Mouse (Mus musculus): ENCODE results near the gene Olfr564. TPM values are rescaled to one million over a fixed set of nuclear protein-coding genes. Genes with fewer than 3 reads are reported as not detected.

Gene Olfr564
- polyA plus RNA-seq (2015; fragmentation: Nextera tagmentation; extraction: Ambion mirVana), result not detected in 2 replicates

DNA sequence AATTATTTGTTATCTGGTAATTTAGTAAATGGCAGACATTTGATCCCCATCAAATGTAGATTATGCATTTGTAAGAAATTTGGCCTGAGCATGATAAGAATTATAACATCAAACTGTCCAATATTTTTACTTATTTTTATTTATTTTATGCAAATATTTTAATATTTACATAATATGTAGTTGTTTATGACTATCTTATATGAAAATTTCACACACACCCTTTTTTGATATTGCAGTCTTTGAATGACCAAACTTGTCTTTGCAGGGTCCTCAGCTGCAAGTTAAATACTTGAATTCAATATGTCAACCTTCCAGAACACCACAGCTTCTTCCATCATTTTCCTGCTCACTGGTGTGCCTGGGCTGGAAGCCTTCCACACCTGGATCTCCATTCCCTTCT is at the start of gene Olfr564:
TSS of gene Olfr564 (plus strand) at position 301 of the 400 bp plus-strand sequence.
- Histone ChIP-seq H3K36me3 (no peaks in the 10 kb centered on the region), H3K27me3 (no peaks in the 10 kb centered on the region), H3K4me1 (replicated peaks) (no peaks in the 10 kb centered on the region), H3K27ac (replicated peaks) (no peak within 1 kb of the TSS), H3K9ac (no peak within 1 kb of the TSS), H3K9me3 (no peaks in the 10 kb centered on the region), H3K4me3 (no peak within 1 kb of the TSS), H3K4me2 (no peak within 1 kb of the TSS)
- no peak for ATAC-seq (ENCODE audit: low FRiP score, low read depth)

DNA sequence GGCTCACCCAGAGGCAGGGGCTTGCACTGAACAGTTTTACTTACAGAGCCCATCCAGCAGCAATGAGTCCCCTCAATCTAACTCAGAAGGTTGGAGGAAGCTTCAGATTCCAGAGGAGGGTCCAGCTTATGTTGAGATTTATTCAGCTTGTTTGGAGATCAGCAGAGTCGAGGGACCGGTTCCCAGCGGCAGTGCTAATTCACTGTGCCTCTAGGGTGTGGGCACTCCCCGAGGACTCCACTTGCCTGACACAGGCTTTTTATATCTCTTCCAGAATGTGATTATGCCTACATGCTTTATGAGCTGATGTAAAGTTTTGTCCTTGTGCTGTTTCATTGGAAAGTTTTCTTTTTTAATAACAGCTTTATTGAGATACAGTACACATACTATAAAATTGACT is 44.0 kb upstream of the Olfr564 start, which contains the start of the genes Olfr560 and Olfr78:
TSS of gene Olfr560 (minus strand) at position 101 of the 400 bp plus-strand sequence.
TSS of gene Olfr78 (minus strand) at position 206 of the 400 bp plus-strand sequence.
- no peak for ATAC-seq (ENCODE audit: low FRiP score, low read depth)

DNA sequence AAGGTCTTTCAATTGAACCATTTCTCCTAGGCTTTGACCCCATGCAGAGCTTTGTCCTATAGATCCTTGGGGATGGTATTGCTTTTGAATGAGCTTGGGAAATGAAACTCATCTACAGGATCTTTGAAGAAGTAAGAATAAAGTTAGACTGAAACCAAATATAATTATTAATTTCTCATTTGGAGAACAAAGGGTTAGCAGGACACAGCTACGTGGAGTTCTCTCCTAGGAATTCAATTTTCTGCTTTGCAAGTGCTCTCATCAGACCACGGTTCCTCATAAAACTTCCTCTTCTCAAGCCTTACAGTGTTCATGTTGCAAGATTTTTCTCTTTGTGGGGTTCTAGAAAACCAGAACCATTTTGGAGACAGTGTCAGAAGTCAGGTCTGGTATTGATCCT is 32.4 kb upstream of the Olfr564 start, which contains the start of gene Olfr561:
TSS of gene Olfr561 (plus strand) at position 301 of the 400 bp plus-strand sequence.
- H3K4me2 ChIP-seq, result no peak within 1 kb of the TSS

More for the DNA sequence above, 44.0 kb upstream of the Olfr564 start, which contains the start of the genes Olfr560 and Olfr78:
- no peaks in the 10 kb centered on the region for H3K36me3 ChIP-seq
- no peaks in the 10 kb centered on the region for H3K27me3 ChIP-seq
- no peak within 1 kb of the TSS for H3K9ac ChIP-seq
- 76% methylated on average over 4 of the region's 4 CpGs for WGBS
- no peak within 1 kb of the TSS for H3K4me3 ChIP-seq
- no peaks in the 10 kb centered on the region for H3K9me3 ChIP-seq
- no peak within 1 kb of the TSS for H3K4me2 ChIP-seq
- no peaks in the 10 kb centered on the region for H3K4me1 ChIP-seq (replicated peaks)
- no peak within 1 kb of the TSS for H3K27ac ChIP-seq (replicated peaks)

More for the DNA sequence above, 32.4 kb upstream of the Olfr564 start, which contains the start of gene Olfr561:
- H3K4me1 ChIP-seq (replicated peaks), result no peaks in the 10 kb centered on the region
- 84% methylated on average over 2 of the region's 2 CpGs for WGBS
- H3K27ac ChIP-seq (replicated peaks), result no peak within 1 kb of the TSS
- H3K9me3 ChIP-seq, result no peaks in the 10 kb centered on the region
- ATAC-seq (ENCODE audit: low FRiP score, low read depth), result no peak
- H3K9ac ChIP-seq, result no peak within 1 kb of the TSS
- no peaks in the 10 kb centered on the region for H3K27me3 ChIP-seq
- no peaks in the 10 kb centered on the region for H3K36me3 ChIP-seq
- no peak within 1 kb of the TSS for H3K4me3 ChIP-seq

Other genes starting within 250 kb of the Olfr564 start
- gene Trim21, start 238.0 kb upstream of the Olfr564 start, polyA plus RNA-seq (2015; fragmentation: Nextera tagmentation; extraction: Ambion mirVana), result 0.25 and 0.26 TPM in 2 replicates
- not detected in 2 replicates for gene Olfr550, start 232.0 kb upstream of the Olfr564 start, polyA plus RNA-seq (2015; fragmentation: Nextera tagmentation; extraction: Ambion mirVana)
- not detected in 2 replicates for gene Olfr551, start 211.6 kb upstream of the Olfr564 start, polyA plus RNA-seq (2015; fragmentation: Nextera tagmentation; extraction: Ambion mirVana)
- gene Olfr552, start 205.7 kb upstream of the Olfr564 start, polyA plus RNA-seq (2015; fragmentation: Nextera tagmentation; extraction: Ambion mirVana), result 0.04 TPM in 1 of 2 replicates, not detected in the other
- not detected in 2 replicates for gene Olfr553, start 185.3 kb upstream of the Olfr564 start, polyA plus RNA-seq (2015; fragmentation: Nextera tagmentation; extraction: Ambion mirVana)
- gene Olfr554, start 165.0 kb upstream of the Olfr564 start, polyA plus RNA-seq (2015; fragmentation: Nextera tagmentation; extraction: Ambion mirVana), result not detected in 2 replicates
- gene Olfr555, start 144.7 kb upstream of the Olfr564 start, polyA plus RNA-seq (2015; fragmentation: Nextera tagmentation; extraction: Ambion mirVana), result not detected in 2 replicates
- not detected in 2 replicates for gene Olfr556, start 138.6 kb upstream of the Olfr564 start, polyA plus RNA-seq (2015; fragmentation: Nextera tagmentation; extraction: Ambion mirVana)
- 6.5 and 7.0 TPM in 2 replicates for gene Trim68, start 116.2 kb upstream of the Olfr564 start, polyA plus RNA-seq (2015; fragmentation: Nextera tagmentation; extraction: Ambion mirVana)
- not detected in 2 replicates for gene Olfr557, start 107.6 kb upstream of the Olfr564 start, polyA plus RNA-seq (2015; fragmentation: Nextera tagmentation; extraction: Ambion mirVana)
- 0.13 and 0.14 TPM in 2 replicates for gene Olfr558, start 101.3 kb upstream of the Olfr564 start, polyA plus RNA-seq (2015; fragmentation: Nextera tagmentation; extraction: Ambion mirVana)
- gene Olfr33, start 84.4 kb upstream of the Olfr564 start, polyA plus RNA-seq (2015; fragmentation: Nextera tagmentation; extraction: Ambion mirVana), result not detected in 2 replicates
- not detected in 2 replicates for gene Olfr559, start 76.0 kb upstream of the Olfr564 start, polyA plus RNA-seq (2015; fragmentation: Nextera tagmentation; extraction: Ambion mirVana)
- not detected in 2 replicates for gene Olfr560, start 44.1 kb upstream of the Olfr564 start, polyA plus RNA-seq (2015; fragmentation: Nextera tagmentation; extraction: Ambion mirVana)
- 0.12 TPM in 1 of 2 replicates, not detected in the other for gene Olfr78, start 44.0 kb upstream of the Olfr564 start, polyA plus RNA-seq (2015; fragmentation: Nextera tagmentation; extraction: Ambion mirVana)
- not detected in 2 replicates for gene Olfr561, start 32.3 kb upstream of the Olfr564 start, polyA plus RNA-seq (2015; fragmentation: Nextera tagmentation; extraction: Ambion mirVana)
- gene Olfr566, start 55.3 kb downstream of the Olfr564 start, polyA plus RNA-seq (2015; fragmentation: Nextera tagmentation; extraction: Ambion mirVana), result not detected in 2 replicates
- gene Olfr568, start 73.6 kb downstream of the Olfr564 start, polyA plus RNA-seq (2015; fragmentation: Nextera tagmentation; extraction: Ambion mirVana), result not detected in 2 replicates
- not detected in 2 replicates for gene Olfr569, start 87.4 kb downstream of the Olfr564 start, polyA plus RNA-seq (2015; fragmentation: Nextera tagmentation; extraction: Ambion mirVana)
- gene Olfr570, start 91.1 kb downstream of the Olfr564 start, polyA plus RNA-seq (2015; fragmentation: Nextera tagmentation; extraction: Ambion mirVana), result 0.14 TPM in 1 of 2 replicates, not detected in the other
- not detected in 2 replicates for gene Olfr571, start 114.1 kb downstream of the Olfr564 start, polyA plus RNA-seq (2015; fragmentation: Nextera tagmentation; extraction: Ambion mirVana)
- gene Olfr572, start 120.9 kb downstream of the Olfr564 start, polyA plus RNA-seq (2015; fragmentation: Nextera tagmentation; extraction: Ambion mirVana), result not detected in 2 replicates
- not detected in 2 replicates for gene Olfr573-ps1, start 139.1 kb downstream of the Olfr564 start, polyA plus RNA-seq (2015; fragmentation: Nextera tagmentation; extraction: Ambion mirVana)
- not detected in 2 replicates for gene Olfr574, start 145.0 kb downstream of the Olfr564 start, polyA plus RNA-seq (2015; fragmentation: Nextera tagmentation; extraction: Ambion mirVana)
- not detected in 2 replicates for gene Olfr575, start 155.3 kb downstream of the Olfr564 start, polyA plus RNA-seq (2015; fragmentation: Nextera tagmentation; extraction: Ambion mirVana)
- gene Olfr576, start 159.2 kb downstream of the Olfr564 start, polyA plus RNA-seq (2015; fragmentation: Nextera tagmentation; extraction: Ambion mirVana), result not detected in 2 replicates
- gene Olfr577, start 172.5 kb downstream of the Olfr564 start, polyA plus RNA-seq (2015; fragmentation: Nextera tagmentation; extraction: Ambion mirVana), result not detected in 2 replicates
- gene Olfr578, start 185.8 kb downstream of the Olfr564 start, polyA plus RNA-seq (2015; fragmentation: Nextera tagmentation; extraction: Ambion mirVana), result not detected in 2 replicates
- not detected in 2 replicates for gene Olfr582, start 234.5 kb downstream of the Olfr564 start, polyA plus RNA-seq (2015; fragmentation: Nextera tagmentation; extraction: Ambion mirVana)
- not detected in 2 replicates for gene Olfr583, start 247.8 kb downstream of the Olfr564 start, polyA plus RNA-seq (2015; fragmentation: Nextera tagmentation; extraction: Ambion mirVana)

Data from hindbrain, embryonic 15.5 days (tissue).